Mouse (Mus musculus) cortical plate, adult 2 months (tissue): ENCODE measurements around the gene Trmt61a.

Experiments used
- CTCF ChIP-seq: fragments of 200-500 bp; IDR thresholded peaks from 2 replicates; pipeline ENCODE4 v1.5.1; 2011; ENCODE audit warnings: mild to moderate bottlenecking, control low read depth, low read length; ENCODE audit not compliant: insufficient read depth; ENCODE audit errors: extremely low read depth
- POLR2A ChIP-seq: fragments of 200-500 bp; IDR thresholded peaks from 2 replicates; pipeline ENCODE4 v1.6.1; 2011; ENCODE audit warnings: mild to moderate bottlenecking, low read length, control low read depth; ENCODE audit not compliant: insufficient read depth; ENCODE audit errors: extremely low read depth

DNA sequence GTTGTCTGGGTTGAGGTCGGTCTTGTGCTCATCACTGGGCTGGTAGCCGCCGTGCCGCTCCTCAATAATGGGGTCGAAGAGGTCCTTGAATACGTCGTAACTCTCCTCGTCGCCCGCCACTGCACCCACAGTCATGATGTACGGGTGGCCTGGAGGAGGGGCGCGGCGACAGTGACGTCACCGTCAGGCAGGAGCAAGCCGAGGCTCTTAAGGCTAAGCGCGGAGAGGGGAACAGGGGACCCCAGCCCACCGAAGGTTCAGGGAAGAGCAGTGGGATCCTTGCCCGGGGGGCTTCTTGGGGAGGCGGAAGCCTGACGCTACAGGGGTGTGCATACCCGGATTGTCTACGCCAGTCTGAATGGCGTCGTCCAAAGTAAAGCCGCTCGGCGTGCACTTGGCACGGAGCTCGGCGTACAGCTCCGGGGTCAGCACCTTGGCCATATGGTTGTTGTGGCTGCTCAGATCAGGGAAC is 6.4 kb upstream of the Trmt61a start:
- TF ChIP-seq CTCF (no peak), POLR2A (peak; percentile 20; the same call in 1 of the 2 replicates)
